Mouse (Mus musculus) embryonic facial prominence, embryonic 15.5 days (tissue): Measurements from ENCODE around the gene Kcng3. TPM values are rescaled to one million over a fixed set of nuclear protein-coding genes. Genes with fewer than 3 reads are reported as not detected.

Experiments used
- ATAC-seq: fragments of 200-750 bp; cut with Nextera tagmentation; 2 replicates; pipeline ENCODE4 v1.8.0; 2017; ENCODE audit warnings: low read depth, moderate TSS enrichment; ENCODE audit not compliant: insufficient number of reproducible peaks, low FRiP score, low TSS enrichment
- H3K27ac ChIP-seq: fragments of 300-500 bp; sonication (generic); replicated peaks from 2 replicates; pipeline ENCODE4 v1.5.1; 2015; ENCODE audit warnings: mild to moderate bottlenecking, inconsistent platforms
- H3K27me3 ChIP-seq: fragments of 300-500 bp; sonication (generic); 2 replicates; pipeline ENCODE4 v1.6.1; 2015; ENCODE audit warnings: inconsistent platforms
- H3K36me3 ChIP-seq: fragments of 300-500 bp; sonication (generic); 2 replicates; pipeline ENCODE4 v1.6.1; 2015; ENCODE audit warnings: mild to moderate bottlenecking, inconsistent platforms
- H3K4me1 ChIP-seq: fragments of 300-500 bp; sonication (generic); 2 replicates; pipeline ENCODE4 v1.6.1; 2015; ENCODE audit warnings: inconsistent platforms
- H3K4me2 ChIP-seq: fragments of 300-500 bp; sonication (generic); replicated peaks from 2 replicates; pipeline ENCODE4 v1.6.1; 2015; ENCODE audit warnings: mild to moderate bottlenecking, inconsistent platforms
- H3K4me3 ChIP-seq: fragments of 300-500 bp; sonication (generic); replicated peaks from 2 replicates; pipeline ENCODE4 v1.5.1; 2015; ENCODE audit warnings: mild to moderate bottlenecking, inconsistent platforms
- H3K9ac ChIP-seq: fragments of 300-500 bp; sonication (generic); 2 replicates; pipeline ENCODE4 v1.6.1; 2015; ENCODE audit warnings: inconsistent platforms
- H3K9me3 ChIP-seq: fragments of 300-500 bp; sonication (generic); replicated peaks from 2 replicates; pipeline ENCODE4 v1.6.1; 2016; ENCODE audit warnings: inconsistent platforms
- WGBS: fragments of 180-500 bp; shearing (Covaris S2); methylation state at CpG from one replicate; pipeline ENCODE4 v1.1.7; 2015; 5-methylcytosine and 5-hydroxymethylcytosine counted together
- polyA plus RNA-seq: library from polyadenylated mRNA; unstranded; fragments of >200 nt; fragmentation: Nextera tagmentation; extraction: Ambion mirVana; gene quantifications from 2 replicates; pipeline ENCODE4 v1.2.1, GENCODE M21; 2015

The Kcng3 gene
- polyA plus RNA-seq, 1 experiment from 2014 or later, result not detected

DNA sequence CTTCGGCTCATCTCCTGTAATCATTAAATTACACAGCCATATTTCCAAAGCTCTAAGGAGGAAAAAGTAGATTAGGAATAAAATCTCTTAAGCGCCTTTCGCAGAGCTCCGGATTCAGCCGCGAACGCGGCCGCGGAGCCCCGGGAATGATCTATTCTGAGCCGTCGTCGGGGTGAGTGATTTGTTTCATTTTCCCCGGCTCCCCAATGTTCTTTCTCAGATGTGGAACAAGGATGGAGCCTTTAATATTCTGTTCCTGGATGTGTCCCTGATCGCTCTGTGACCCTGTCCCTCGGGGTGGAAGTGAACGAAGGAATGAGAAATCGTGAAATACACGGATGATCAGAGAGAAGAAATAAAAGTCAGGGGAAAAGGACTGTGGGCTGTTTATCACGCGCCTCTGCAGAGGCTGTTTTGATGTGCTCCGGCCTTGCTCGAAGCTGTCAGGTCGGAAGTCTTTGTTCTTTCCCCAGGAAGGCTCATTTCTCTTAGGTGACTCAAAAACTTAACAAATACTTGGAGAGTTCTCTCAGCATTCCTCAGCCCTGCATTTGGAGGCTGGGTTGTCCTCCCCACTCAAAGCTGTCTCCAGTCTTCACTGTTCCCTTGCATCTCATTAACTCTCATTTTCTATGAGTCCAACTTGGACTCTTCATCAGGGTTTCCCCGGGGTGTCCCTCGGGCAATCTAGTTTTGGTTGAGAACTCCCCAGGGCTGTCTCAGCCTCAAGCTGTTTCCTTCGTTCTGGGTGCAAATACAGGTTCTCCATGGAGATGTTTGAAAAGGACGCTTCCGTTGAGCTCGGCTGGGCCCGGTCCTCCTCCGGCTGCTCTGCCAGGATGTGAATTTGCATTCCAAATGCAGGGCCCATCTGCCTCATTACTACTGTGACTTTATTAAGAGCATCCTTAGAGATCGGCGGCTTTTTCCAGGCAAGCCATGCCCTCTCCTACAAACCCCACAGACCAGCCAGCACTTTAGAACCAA is 85.6 kb downstream of the Kcng3 start:
- peak overlapping the region; percentile 47 for H3K4me2 ChIP-seq
- H3K27me3 ChIP-seq, result peaks cover 35% of the 10 kb centered on the region

DNA sequence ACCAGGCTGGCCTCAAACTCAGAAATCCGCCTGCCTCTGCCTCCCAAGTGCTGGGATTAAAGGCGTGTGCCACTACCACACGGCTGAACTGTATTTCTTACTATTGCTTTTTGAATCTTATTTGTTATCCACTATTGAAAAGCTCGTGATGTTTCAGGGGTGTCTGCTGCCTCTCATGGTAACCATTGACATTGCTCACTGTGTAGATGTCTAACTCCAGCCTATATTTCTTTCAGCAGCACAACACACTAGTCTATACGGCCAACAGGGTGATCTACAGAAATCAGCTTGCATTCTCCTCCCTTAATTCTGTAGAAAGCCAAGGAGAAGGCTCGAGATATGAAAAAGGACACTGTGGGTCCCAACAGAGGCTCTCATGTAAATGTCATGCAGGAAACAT is 86.4 kb downstream of the Kcng3 start:
- H3K27me3 ChIP-seq, result peaks cover 35% of the 10 kb centered on the region
- no peaks in the 10 kb centered on the region for H3K36me3 ChIP-seq
- peak overlapping the region; percentile 47 for H3K4me2 ChIP-seq
- H3K27ac ChIP-seq, result no peak overlapping the region
- no peaks in the 10 kb centered on the region for H3K9me3 ChIP-seq
- peak overlapping the region; percentile 36 for H3K4me3 ChIP-seq
- WGBS, result 78% methylated on average over 6 of the region's 6 CpGs
- no peak overlapping the region for H3K9ac ChIP-seq
- peaks cover 9% of the 10 kb centered on the region; the same call in 1 of the 2 replicates for H3K4me1 ChIP-seq
- no peak for ATAC-seq

More for the DNA sequence above, 85.6 kb downstream of the Kcng3 start:
- ATAC-seq, result no peak
- Histone ChIP-seq H3K27ac (no peak overlapping the region), H3K36me3 (no peaks in the 10 kb centered on the region), H3K9ac (0 out of 2 replicates have a peak overlapping the region, but pooled peaks have one; percentile 12), H3K4me1 (peaks cover 9% of the 10 kb centered on the region; the same call in 1 of the 2 replicates), H3K9me3 (no peaks in the 10 kb centered on the region), H3K4me3 (peak overlapping the region; percentile 36)
- 9% methylated on average over 35 of the region's 35 CpGs for WGBS

DNA sequence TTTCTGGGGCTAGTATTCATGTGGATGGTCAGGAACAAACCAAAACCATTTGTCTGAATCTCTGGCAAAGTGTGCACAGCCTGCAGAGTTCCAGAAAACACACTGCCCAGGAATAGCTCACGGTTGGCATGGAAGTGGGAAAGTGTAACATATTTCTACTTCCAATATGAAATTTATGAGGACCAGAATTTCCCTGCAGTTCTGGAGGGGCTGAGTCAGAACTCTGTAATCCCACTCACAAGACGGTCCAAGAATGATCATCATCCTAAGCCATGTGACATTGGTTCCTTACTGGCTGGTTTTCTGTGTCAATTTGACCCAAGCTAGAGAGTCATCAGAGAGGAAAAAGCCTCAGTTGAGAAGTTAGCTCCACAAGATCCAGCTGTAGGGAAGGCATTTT is 89.3 kb downstream of the Kcng3 start:
- no peaks in the 10 kb centered on the region for H3K9me3 ChIP-seq
- ATAC-seq, result no peak
- peaks cover 22% of the 10 kb centered on the region for H3K27me3 ChIP-seq
- no peaks in the 10 kb centered on the region for H3K36me3 ChIP-seq
- 62% methylated on average over 2 of the region's 2 CpGs for WGBS
- H3K4me1 ChIP-seq, result peaks cover 9% of the 10 kb centered on the region; the same call in 1 of the 2 replicates
- H3K4me2 ChIP-seq, result no peak overlapping the region
- H3K4me3 ChIP-seq, result no peak overlapping the region
- no peak overlapping the region for H3K27ac ChIP-seq
- no peak overlapping the region for H3K9ac ChIP-seq

DNA sequence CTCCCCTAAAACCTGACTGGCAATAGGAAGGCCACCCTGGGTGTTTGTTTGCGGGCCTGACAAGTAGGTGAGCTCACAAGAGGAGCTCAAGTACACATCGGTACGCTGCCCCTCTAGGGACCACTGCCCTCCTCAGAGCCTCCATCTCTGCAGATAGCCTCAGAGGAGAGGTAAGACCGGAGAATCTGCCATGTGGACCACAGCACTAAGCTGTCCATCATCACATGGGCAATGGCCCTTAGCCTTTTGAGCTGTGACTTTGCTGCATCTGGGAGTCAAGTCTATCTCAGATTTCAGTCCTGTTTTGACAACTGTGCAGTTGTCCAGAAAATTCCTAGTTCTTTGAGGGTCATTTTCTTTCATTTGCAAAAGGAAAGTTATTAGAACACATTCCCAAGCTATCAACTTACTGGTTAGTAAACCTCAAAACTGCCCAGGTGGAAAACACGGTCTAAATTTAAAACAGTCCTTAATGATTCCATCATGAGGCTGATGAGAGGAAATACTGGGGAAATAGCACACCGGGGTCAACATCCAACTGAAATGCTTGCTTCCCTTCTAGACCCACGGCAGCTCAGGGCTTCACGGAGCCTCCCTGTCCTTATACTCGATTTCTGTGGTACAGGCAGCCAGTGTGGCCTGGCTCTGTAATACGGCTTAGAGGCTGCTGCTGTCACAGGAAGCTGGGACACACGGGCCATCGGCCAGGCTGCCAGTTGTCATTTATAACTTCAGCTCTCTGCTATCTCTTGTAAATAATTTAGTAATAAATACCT is 92.2 kb downstream of the Kcng3 start:
- Histone ChIP-seq H3K27ac (no peak overlapping the region), H3K4me1 (no peaks in the 10 kb centered on the region), H3K9me3 (no peaks in the 10 kb centered on the region), H3K4me2 (no peak overlapping the region), H3K36me3 (no peaks in the 10 kb centered on the region), H3K27me3 (peaks cover 3% of the 10 kb centered on the region; the same call in 1 of the 2 replicates), H3K4me3 (no peak overlapping the region), H3K9ac (no peak overlapping the region)
- no peak for ATAC-seq
- WGBS, result 37% methylated on average over 12 of the region's 12 CpGs

DNA sequence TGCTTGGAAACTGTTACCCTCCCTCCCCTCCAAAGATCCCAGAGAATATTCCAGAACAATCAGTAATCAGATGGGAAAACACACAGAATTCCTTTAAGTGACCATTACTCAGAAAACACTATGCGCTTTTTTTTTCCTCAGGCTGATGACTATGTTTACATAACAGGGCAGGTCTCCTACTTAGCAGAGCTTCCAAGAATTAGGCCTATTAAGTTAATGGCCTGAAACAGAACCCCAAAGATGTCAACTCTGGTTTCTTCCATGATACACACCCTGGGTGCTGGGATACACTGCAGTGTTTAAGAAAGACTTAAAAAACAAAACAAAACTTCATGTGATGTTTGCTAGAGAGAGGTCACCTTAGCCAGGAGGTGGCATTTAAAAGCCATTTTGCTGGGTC is 93.0 kb downstream of the Kcng3 start:
- Histone ChIP-seq H3K4me3 (no peak overlapping the region), H3K9me3 (no peaks in the 10 kb centered on the region), H3K36me3 (no peaks in the 10 kb centered on the region), H3K9ac (no peak overlapping the region), H3K4me1 (no peaks in the 10 kb centered on the region), H3K4me2 (no peak overlapping the region), H3K27ac (no peak overlapping the region), H3K27me3 (peaks cover 3% of the 10 kb centered on the region; the same call in 1 of the 2 replicates)
- 66% methylated on average over 1 of the region's 1 CpGs for WGBS
- no peak for ATAC-seq

DNA sequence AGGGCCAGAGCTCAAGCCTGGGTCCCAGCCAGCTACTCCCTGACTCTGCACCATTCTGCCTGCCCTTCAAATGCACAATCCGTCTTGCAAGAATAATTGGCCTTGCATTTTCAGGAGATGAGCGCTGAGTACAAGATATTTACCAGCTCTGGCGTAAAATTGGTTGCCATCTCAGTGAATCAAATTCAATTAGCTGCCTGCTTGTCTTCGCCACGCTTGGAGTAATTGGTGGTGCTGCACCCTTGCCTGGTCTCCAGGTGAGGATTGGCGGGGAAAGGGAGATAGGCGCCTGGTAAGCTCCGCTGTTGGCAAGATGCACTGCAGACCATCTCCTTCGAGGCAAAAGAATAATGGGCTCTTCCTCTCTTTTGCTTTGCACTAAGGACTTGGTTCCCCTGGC is 93.6 kb downstream of the Kcng3 start:
- Histone ChIP-seq H3K4me3 (no peak overlapping the region), H3K4me2 (no peak overlapping the region), H3K27ac (no peak overlapping the region), H3K36me3 (no peaks in the 10 kb centered on the region), H3K9ac (no peak overlapping the region), H3K9me3 (no peaks in the 10 kb centered on the region), H3K27me3 (peaks cover 3% of the 10 kb centered on the region; the same call in 1 of the 2 replicates), H3K4me1 (no peaks in the 10 kb centered on the region)
- ATAC-seq, result no peak
- WGBS, result 70% methylated on average over 9 of the region's 9 CpGs

Other genes with a start within 250 kb of the Kcng3 start
- gene Cox7a2l, start 114.6 kb downstream of the Kcng3 start, polyA plus RNA-seq, result 163 and 167 TPM in 2 replicates
- gene Mta3, start 74.3 kb upstream of the Kcng3 start, polyA plus RNA-seq, result 45.8 and 46.4 TPM in 2 replicates
- gene Haao, start 216.1 kb upstream of the Kcng3 start, polyA plus RNA-seq, result 1.1 and 1.6 TPM in 2 replicates